Mouse (Mus musculus): ENCODE measurements around the gene Mok. TPM values are rescaled to one million over a fixed set of nuclear protein-coding genes. Genes with fewer than 3 reads are reported as not detected.

Mok gene
- polyA plus RNA-seq (2021; fragmentation: Nextera tagmentation), result 4.6 and 5.0 TPM in 2 replicates
- long read RNA-seq, experiment 1, partial matches to known transcripts, result 0 of 10 reads
- long read RNA-seq, experiment 1, other reads (novel, unspliced or antisense), result 10 of 10 reads
- long read RNA-seq, experiment 2, partial matches to known transcripts, result 3 of 26 reads
- long read RNA-seq, experiment 2, other reads (novel, unspliced or antisense), result 23 of 26 reads

GRCm38 (mm10) chr12:110840348-110841198 is at the start of gene Mok:
TSS of gene Mok (minus strand) at chr12:110840939.

GRCm38 (mm10) chr12:110889036-110890020 is 48.6 kb upstream of the Mok start, which contains the start of the genes Cinp and Tecpr2:
TSS of gene Cinp (minus strand) at chr12:110889145.
TSS of gene Tecpr2 (plus strand) at chr12:110889264.

DNA sequence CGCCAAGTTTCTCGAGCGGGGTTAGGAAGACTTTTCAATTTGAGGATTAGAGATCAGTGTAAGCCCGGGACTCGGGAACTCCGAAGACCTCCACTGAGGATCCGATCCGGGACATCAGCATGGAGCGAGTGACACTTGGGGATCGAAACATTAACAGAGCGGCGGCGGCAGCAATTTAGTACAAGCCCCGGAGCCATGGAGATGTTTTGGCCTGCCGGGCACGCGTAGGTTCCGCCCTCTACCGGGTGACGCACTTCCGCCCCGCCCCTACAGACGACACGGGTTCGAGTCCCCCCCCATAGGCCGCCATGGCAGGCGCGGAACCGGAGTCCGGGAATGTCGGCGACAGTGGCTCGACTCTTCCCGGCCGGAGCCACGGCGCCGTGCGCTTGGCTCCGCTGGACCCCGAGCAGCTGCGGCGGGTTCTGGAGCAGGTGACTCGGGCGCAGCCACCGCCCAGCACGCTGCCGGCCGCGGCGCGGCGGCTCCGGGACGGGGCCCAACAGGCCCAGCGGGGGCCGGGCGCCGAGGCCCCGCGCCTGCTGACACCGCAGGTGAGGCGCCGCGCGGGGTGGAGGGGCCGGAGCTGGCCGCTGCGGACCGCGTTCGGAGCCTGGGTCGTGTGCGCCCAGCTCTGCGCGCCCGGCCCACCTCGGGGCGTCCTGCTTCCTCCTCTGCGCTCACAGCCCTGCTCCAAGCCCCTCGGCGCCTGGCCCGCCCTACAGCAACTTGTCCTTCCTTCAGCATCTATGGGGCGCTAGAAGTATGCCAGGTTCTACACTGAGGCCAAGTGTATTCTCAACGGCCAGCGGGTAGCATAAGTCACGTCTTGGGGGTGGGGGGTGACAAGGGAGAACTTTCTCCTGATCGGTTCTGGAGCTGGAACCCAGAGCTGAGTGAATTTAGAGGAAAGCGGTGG is 9.5 kb upstream of the Mok start, which contains the start of gene Zfp839:
Gene Zfp839, plus strand, starts transcription at position 244 of the 919 bp plus-strand sequence.

Other genes with a start within 250 kb of the Mok start
- gene Dync1h1, start 239.5 kb downstream of the Mok start, polyA plus RNA-seq (2021; fragmentation: Nextera tagmentation), result 43.5 and 46.0 TPM in 2 replicates
- not detected in 2 replicates for gene 1700001K19Rik, start 158.3 kb downstream of the Mok start, polyA plus RNA-seq (2021; fragmentation: Nextera tagmentation)
- 764 and 832 TPM in 2 replicates for gene Hsp90aa1, start 138.2 kb downstream of the Mok start, polyA plus RNA-seq (2021; fragmentation: Nextera tagmentation)
- gene Wdr20, start 103.0 kb downstream of the Mok start, polyA plus RNA-seq (2021; fragmentation: Nextera tagmentation), result 13.3 and 15.2 TPM in 2 replicates
- 1.0 and 1.4 TPM in 2 replicates for gene Zfp839, start 9.3 kb upstream of the Mok start, polyA plus RNA-seq (2021; fragmentation: Nextera tagmentation)
- gene Cinp, start 48.2 kb upstream of the Mok start, polyA plus RNA-seq (2021; fragmentation: Nextera tagmentation), result 63.0 and 65.4 TPM in 2 replicates
- gene Tecpr2, start 48.3 kb upstream of the Mok start, polyA plus RNA-seq (2021; fragmentation: Nextera tagmentation), result 6.4 and 7.0 TPM in 2 replicates
- gene Ankrd9, start 138.1 kb upstream of the Mok start, polyA plus RNA-seq (2021; fragmentation: Nextera tagmentation), result 26.3 and 28.0 TPM in 2 replicates
- gene Rcor1, start 198.4 kb upstream of the Mok start, polyA plus RNA-seq (2021; fragmentation: Nextera tagmentation), result 1.7 and 2.0 TPM in 2 replicates

All from layer of hippocampus, adult 6 months (tissue).